Mouse (Mus musculus) R1 (cell line): ENCODE measurements at regions not wholly inside any gene's neighbourhood (a gene's known extent, or its start where the extent isn't known, plus 50 kb on each side); places are given as distances from the start of the nearest gene placed in this dataset.
A peak's percentile ranks its signal among the peaks of the same experiment; 100 is the strongest.

Experiments used
- DNase-seq: peaks from one replicate; pipeline ENCODE4 v3.0.0-alpha.2; 2018; ENCODE audit warnings: low read depth, low spot score

- DNase-seq, result no peak
These were observed 69.7 kb upstream of the Paip1 start for GRCm38 (mm10) chr13:119358696-119359095.

- peak; percentile 39 for DNase-seq
These were observed 65.0 kb upstream of the Paip1 start for GRCm38 (mm10) chr13:119363379-119363778.

- peak; percentile 19 for DNase-seq
These were observed 64.2 kb upstream of the Paip1 start for GRCm38 (mm10) chr13:119364160-119364559.

GRCm38 (mm10) chr13:119367544-119367943 lies 60.9 kb upstream of the Paip1 start:
- DNase-seq, result no peak

- peak; percentile 55 for DNase-seq
These were observed 49.9 kb upstream of the Paip1 start for GRCm38 (mm10) chr13:119378404-119379037.
